Comparison of ENCODE assay signal across 18 mouse cellular contexts in the genomic region with DNA sequence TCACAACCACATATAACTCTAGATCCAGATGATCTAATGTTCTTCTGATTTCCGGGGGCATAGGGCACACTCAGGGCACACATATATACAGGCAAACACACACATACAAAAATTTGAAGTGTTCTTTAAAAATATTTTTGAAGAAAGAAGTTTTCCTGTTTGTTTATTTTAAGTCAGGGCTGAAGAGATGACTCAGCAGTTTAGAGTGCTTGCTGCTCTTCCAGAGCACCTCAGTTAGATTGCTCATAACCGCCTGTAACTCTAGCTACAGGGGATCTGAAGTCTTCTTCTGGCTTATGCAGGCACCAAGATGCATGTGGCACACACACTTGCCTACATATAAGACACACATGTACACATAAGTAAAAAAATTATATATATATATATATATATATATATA.
"Had no signal": no experiment of that assay in that cellular context is flagged by ENCODE, and none has a peak within 500 bp of the region (broad histone marks: within the 10 kb centered on the region; RNA-seq: fewer than 3 reads in every experiment).

No protein-coding gene starts in this region.

- H3K9ac ChIP-seq: lung, embryonic 14.5 days; midbrain, embryonic 13.5 days; midbrain, embryonic 15.5 days; neural tube, embryonic 13.5 days; neural tube, embryonic 15.5 days had no signal

- H3K4me3 ChIP-seq: midbrain, embryonic 10.5 days; midbrain, embryonic 13.5 days; midbrain, embryonic 15.5 days; myocyte; neural tube, embryonic 13.5 days; neural tube, embryonic 15.5 days had no signal

- H3K36me3 ChIP-seq: midbrain, embryonic 10.5 days; midbrain, embryonic 13.5 days; midbrain, embryonic 15.5 days; neural tube, embryonic 13.5 days; neural tube, embryonic 15.5 days had no signal

- H3K27me3 ChIP-seq: midbrain, embryonic 13.5 days; midbrain, embryonic 15.5 days; neural tube, embryonic 13.5 days; neural tube, embryonic 15.5 days had no signal

- H3K9me3 ChIP-seq: midbrain, embryonic 15.5 days had no signal

- H3K4me1 ChIP-seq: midbrain, embryonic 10.5 days; midbrain, embryonic 13.5 days; midbrain, embryonic 15.5 days; neural tube, embryonic 13.5 days; neural tube, embryonic 15.5 days had no signal

- H3K27ac ChIP-seq: midbrain, embryonic 10.5 days; midbrain, embryonic 13.5 days; midbrain, embryonic 15.5 days; neural tube, embryonic 13.5 days; neural tube, embryonic 15.5 days had no signal

- ATAC-seq: midbrain, embryonic 13.5 days; midbrain, embryonic 15.5 days had no signal

- DNase-seq: lung, adult 18-20 months; lung, embryonic 14.5 days; lung, postnatal 10 days; lung, postnatal 4 days; retina, postnatal 1 day; right cerebral cortex, adult 18-20 months; right cerebral cortex, postnatal 25 days; right cerebral cortex, postnatal 4 days; spleen, adult 18-20 months; thymus, adult 18-20 months; thymus, postnatal 14 days; thymus, postnatal 36 days had no signal

- H3K4me2 ChIP-seq: lung, embryonic 14.5 days; midbrain, embryonic 13.5 days; midbrain, embryonic 15.5 days; neural tube, embryonic 13.5 days; neural tube, embryonic 15.5 days had no signal
